Mouse (Mus musculus): ENCODE data around the gene Wbp4. TPM values are rescaled to one million over a fixed set of nuclear protein-coding genes. Genes with fewer than 3 reads are reported as not detected.

Wbp4 gene
- total and polyA plus RNA-seq, 3 experiments, result 3.7 to 22.7 (median 22.0) TPM

- no peaks in the 10 kb centered on the region for H3K27me3 ChIP-seq (ENCODE audit: control insufficient read depth, insufficient read depth, low read length)
- H3K36me3 ChIP-seq (ENCODE audit: control insufficient read depth, insufficient read depth, low read length), result peaks cover 10% of the 10 kb centered on the region
- intact Hi-C loops (cut with DNase I), result no loop called here
- 81% methylated on average over 6 of the region's 6 CpGs for WGBS
- H3K4me3 ChIP-seq, result no peak overlapping the region
- TF ChIP-seq CTCF (IDR thresholded peaks at IDR 0.05) (no peak), POLR2A (IDR thresholded peaks at IDR 0.05; ENCODE audit: insufficient read depth, low read depth, low read length) (no peak), EP300 (IDR thresholded peaks at IDR 0.05; ENCODE audit: insufficient read depth, low read depth, low read length) (no peak)
- H3K4me1 ChIP-seq (ENCODE audit: control insufficient read depth, insufficient read depth, low read length), result peaks cover 11% of the 10 kb centered on the region
- DNase-seq, result no peak
- H3K27ac ChIP-seq, result no peak overlapping the region
- H3K79me2 ChIP-seq (replicated peaks; ENCODE audit: control insufficient read depth, insufficient read depth, low read length), result peaks cover 9% of the 10 kb centered on the region
- H3K9ac ChIP-seq (ENCODE audit: low read depth, low read length), result no peak overlapping the region
Observed at GRCm38 (mm10) chr14:79494349-79494748, 13.0 kb upstream of the Wbp4 start.

GRCm38 (mm10) chr14:79490246-79490645 lies 8.9 kb upstream of the Wbp4 start:
- peaks cover 14% of the 10 kb centered on the region for H3K4me1 ChIP-seq (ENCODE audit: control insufficient read depth, insufficient read depth, low read length)
- no peaks in the 10 kb centered on the region for H3K27me3 ChIP-seq (ENCODE audit: control insufficient read depth, insufficient read depth, low read length)
- H3K4me3 ChIP-seq, result no peak overlapping the region
- WGBS, result 23% methylated on average over 3 of the region's 3 CpGs
- intact Hi-C loops (cut with DNase I), result no loop called here
- peaks cover 1% of the 10 kb centered on the region; the same call in 1 of the 2 replicates for H3K79me2 ChIP-seq (replicated peaks; ENCODE audit: control insufficient read depth, insufficient read depth, low read length)
- H3K36me3 ChIP-seq (ENCODE audit: control insufficient read depth, insufficient read depth, low read length), result peaks cover 5% of the 10 kb centered on the region
- H3K27ac ChIP-seq, result peak overlapping the region; percentile 49
- no peak for DNase-seq
- TF ChIP-seq POLR2A (IDR thresholded peaks at IDR 0.05; ENCODE audit: insufficient read depth, low read depth, low read length) (no peak), CTCF (IDR thresholded peaks at IDR 0.05) (no peak), EP300 (IDR thresholded peaks at IDR 0.05; ENCODE audit: insufficient read depth, low read depth, low read length) (no peak)
- no peak overlapping the region for H3K9ac ChIP-seq (ENCODE audit: low read depth, low read length)

- TF ChIP-seq CTCF (IDR thresholded peaks at IDR 0.05) (no peak), POLR2A (IDR thresholded peaks at IDR 0.05; ENCODE audit: insufficient read depth, low read depth, low read length) (no peak), EP300 (IDR thresholded peaks at IDR 0.05; ENCODE audit: insufficient read depth, low read depth, low read length) (no peak)
- intact Hi-C loops (cut with DNase I), result loop anchor here (2.0 kb wide), 1 partner anchor 98 kb away; the partner anchor contains the start of gene Sugt1
- no peak overlapping the region for H3K4me3 ChIP-seq
- 51% methylated on average over 12 of the region's 12 CpGs for WGBS
- peak in 1 of 2 experiments; percentile 38 for DNase-seq
- no peaks in the 10 kb centered on the region for H3K27me3 ChIP-seq (ENCODE audit: control insufficient read depth, insufficient read depth, low read length)
- peak overlapping the region; percentile 89 for H3K27ac ChIP-seq
- H3K4me1 ChIP-seq (ENCODE audit: control insufficient read depth, insufficient read depth, low read length), result peaks cover 17% of the 10 kb centered on the region
- peaks cover 5% of the 10 kb centered on the region for H3K36me3 ChIP-seq (ENCODE audit: control insufficient read depth, insufficient read depth, low read length)
- 0 out of 2 replicates have a peak overlapping the region, but pooled peaks have one; percentile 19 for H3K9ac ChIP-seq (ENCODE audit: low read depth, low read length)
- H3K79me2 ChIP-seq (replicated peaks; ENCODE audit: control insufficient read depth, insufficient read depth, low read length), result peaks cover 6% of the 10 kb centered on the region
Observed at GRCm38 (mm10) chr14:79489150-79489549, 7.8 kb upstream of the Wbp4 start.

GRCm38 (mm10) chr14:79488531-79488930 lies 7.2 kb upstream of the Wbp4 start:
- peak; percentile 73 to 80 for DNase-seq
- Histone ChIP-seq H3K79me2 (replicated peaks; ENCODE audit: control insufficient read depth, insufficient read depth, low read length) (peaks cover 6% of the 10 kb centered on the region), H3K4me1 (ENCODE audit: control insufficient read depth, insufficient read depth, low read length) (peaks cover 20% of the 10 kb centered on the region), H3K9ac (ENCODE audit: low read depth, low read length) (no peak overlapping the region), H3K36me3 (ENCODE audit: control insufficient read depth, insufficient read depth, low read length) (peaks cover 9% of the 10 kb centered on the region), H3K4me3 (no peak overlapping the region; the same call in 1 of the 2 replicates), H3K27ac (peak overlapping the region; percentile 89), H3K27me3 (ENCODE audit: control insufficient read depth, insufficient read depth, low read length) (no peaks in the 10 kb centered on the region)
- WGBS, result 49% methylated on average over 9 of the region's 9 CpGs
- intact Hi-C loops (cut with DNase I), result loop anchor here (2.0 kb wide), 1 partner anchor 98 kb away; the partner anchor contains the start of gene Sugt1
- TF ChIP-seq CTCF (IDR thresholded peaks at IDR 0.05) (no peak), POLR2A (IDR thresholded peaks at IDR 0.05; ENCODE audit: insufficient read depth, low read depth, low read length) (0 out of 2 replicates have a peak, but pooled peaks have one; percentile 31), EP300 (IDR thresholded peaks at IDR 0.05; ENCODE audit: insufficient read depth, low read depth, low read length) (no peak)

- DNase-seq, result peak; percentile 55 to 60
Observed at GRCm38 (mm10) chr14:79486993-79487731, 5.8 kb upstream of the Wbp4 start.

More at GRCm38 (mm10) chr14:79486993-79487731, 5.8 kb upstream of the Wbp4 start:
- Histone ChIP-seq H3K9ac (ENCODE audit: low read depth, low read length) (peak overlapping the region; percentile 62), H3K27ac (peak overlapping the region; percentile 89), H3K79me2 (replicated peaks; ENCODE audit: control insufficient read depth, insufficient read depth, low read length) (peaks cover 9% of the 10 kb centered on the region), H3K4me1 (ENCODE audit: control insufficient read depth, insufficient read depth, low read length) (peaks cover 27% of the 10 kb centered on the region), H3K36me3 (ENCODE audit: control insufficient read depth, insufficient read depth, low read length) (peaks cover 9% of the 10 kb centered on the region; the same call in 1 of the 2 replicates), H3K4me3 (peak overlapping the region; percentile 50), H3K27me3 (ENCODE audit: control insufficient read depth, insufficient read depth, low read length) (no peaks in the 10 kb centered on the region)
- 4% methylated on average over 19 of the region's 19 CpGs for WGBS
- intact Hi-C loops (cut with DNase I), result loop anchor here (1.0 kb wide), 1 partner anchor 17 kb away; no protein-coding TSS in a partner anchor
- TF ChIP-seq EP300 (IDR thresholded peaks at IDR 0.05; ENCODE audit: insufficient read depth, low read depth, low read length), result 0 out of 2 replicates have a peak, but pooled peaks have one; percentile 32
- TF ChIP-seq POLR2A (IDR thresholded peaks at IDR 0.05; ENCODE audit: insufficient read depth, low read depth, low read length), result peak; percentile 39; the same call in 1 of the 2 replicates
- TF ChIP-seq CTCF (IDR thresholded peaks at IDR 0.05), result peak; percentile 61

Measured in heart, adult 2 months (tissue).